8 mouse cellular contexts compared by ENCODE assay signal in the genomic region with DNA sequence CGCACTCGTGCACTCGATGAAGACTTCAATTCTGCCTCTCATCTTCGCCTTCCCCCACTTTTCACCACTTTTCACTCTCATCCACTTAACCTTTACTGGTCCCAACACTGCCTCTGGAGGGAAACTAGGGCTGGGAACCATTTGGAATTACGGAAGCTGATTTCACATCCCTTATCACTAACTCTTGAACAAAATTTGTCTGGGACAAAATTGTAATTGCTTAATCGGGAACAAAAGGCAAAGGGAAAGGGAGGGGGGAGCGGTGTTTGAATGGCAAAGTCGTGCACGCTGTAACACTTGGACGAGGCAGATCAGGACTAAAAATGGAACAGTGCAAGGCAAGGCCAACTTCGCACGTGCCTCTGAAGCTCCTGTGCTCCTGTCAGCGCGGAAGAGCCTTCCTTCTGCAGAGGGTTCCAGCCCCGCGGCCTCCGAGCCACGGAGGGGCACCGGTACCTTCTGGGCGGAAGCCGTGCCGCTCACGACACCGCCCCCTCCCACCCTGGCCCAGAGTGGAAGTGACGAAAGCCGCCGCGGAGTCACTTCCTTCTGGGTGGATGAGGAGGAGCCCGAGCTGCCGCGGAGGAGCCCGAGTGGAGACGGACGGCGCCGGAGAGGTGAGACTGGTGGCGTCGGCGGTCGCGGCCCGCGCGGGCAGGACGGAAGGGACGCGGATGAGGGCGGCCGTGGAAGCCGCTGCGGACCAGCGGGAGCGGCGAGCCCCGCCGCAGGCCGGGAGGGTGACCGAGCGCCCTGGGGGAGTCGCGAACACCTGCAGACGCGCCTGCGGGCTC. TPM values are rescaled to one million over a fixed set of nuclear protein-coding genes. Genes with fewer than 3 reads are reported as not detected.
DNase-seq lines count a peak whose midpoint lies in the region; ATAC-seq and TF ChIP-seq lines count a peak whose summit lies in the region.

A gene (plus strand): TSS at position 365 of the 794 bp plus-strand sequence.

- no peak for TF ChIP-seq CTCF in bone marrow macrophage, adult 2 months (IDR thresholded peaks at IDR 0.05; ENCODE audit: low read depth, low read length)
- no peak for TF ChIP-seq CTCF in spleen, adult 2 months (IDR thresholded peaks at IDR 0.05; ENCODE audit: extremely low read depth, insufficient read depth, insufficient read length, insufficient replicate concordance)

- no peaks in the 10 kb centered on the region for H3K27me3 ChIP-seq in embryonic facial prominence, embryonic 15.5 days
- no peaks in the 10 kb centered on the region for H3K27me3 ChIP-seq in limb, embryonic 13.5 days
- H3K27me3 ChIP-seq in midbrain, embryonic 15.5 days (replicated peaks): no peaks in the 10 kb centered on the region
- H3K27me3 ChIP-seq in spleen, adult 2 months (ENCODE audit: control insufficient read depth, insufficient read depth, low read length): no peaks in the 10 kb centered on the region

- peaks cover 26% of the 10 kb centered on the region for H3K36me3 ChIP-seq in embryonic facial prominence, embryonic 15.5 days
- peaks cover 32% of the 10 kb centered on the region for H3K36me3 ChIP-seq in limb, embryonic 13.5 days
- peaks cover 9% of the 10 kb centered on the region; the same call in 1 of the 2 replicates for H3K36me3 ChIP-seq in midbrain, embryonic 15.5 days (replicated peaks)
- H3K36me3 ChIP-seq in spleen, adult 2 months (ENCODE audit: control insufficient read depth, insufficient read depth, low read length): peaks cover 8% of the 10 kb centered on the region

- H3K9me3 ChIP-seq in embryonic facial prominence, embryonic 15.5 days (replicated peaks): no peaks in the 10 kb centered on the region
- no peaks in the 10 kb centered on the region for H3K9me3 ChIP-seq in limb, embryonic 13.5 days
- no peaks in the 10 kb centered on the region for H3K9me3 ChIP-seq in midbrain, embryonic 15.5 days

- H3K9ac ChIP-seq in embryonic facial prominence, embryonic 15.5 days: peak within 1 kb of the TSS; percentile 99
- H3K9ac ChIP-seq in limb, embryonic 13.5 days: peak within 1 kb of the TSS; percentile 99
- H3K9ac ChIP-seq in midbrain, embryonic 15.5 days: peak within 1 kb of the TSS; percentile 99

- peak within 1 kb of the TSS; percentile 60 for H3K4me2 ChIP-seq in embryonic facial prominence, embryonic 15.5 days (replicated peaks)
- peak within 1 kb of the TSS; percentile 88 for H3K4me2 ChIP-seq in limb, embryonic 13.5 days (replicated peaks)
- H3K4me2 ChIP-seq in midbrain, embryonic 15.5 days: peak within 1 kb of the TSS; percentile 80

- H3K4me1 ChIP-seq in bone marrow macrophage, adult 2 months (ENCODE audit: control insufficient read depth, insufficient read depth, low read length): peaks cover 55% of the 10 kb centered on the region
- H3K4me1 ChIP-seq in embryonic facial prominence, embryonic 15.5 days: peaks cover 20% of the 10 kb centered on the region
- peaks cover 22% of the 10 kb centered on the region for H3K4me1 ChIP-seq in limb, embryonic 13.5 days
- peaks cover 18% of the 10 kb centered on the region for H3K4me1 ChIP-seq in midbrain, embryonic 15.5 days
- peaks cover 31% of the 10 kb centered on the region for H3K4me1 ChIP-seq in spleen, adult 2 months (ENCODE audit: control insufficient read depth, insufficient read depth, insufficient read length)

- H3K4me3 ChIP-seq in bone marrow macrophage, adult 2 months (ENCODE audit: insufficient read depth, low read length): peak within 1 kb of the TSS; percentile 71
- H3K4me3 ChIP-seq in embryonic facial prominence, embryonic 15.5 days (replicated peaks): peak within 1 kb of the TSS; percentile 99
- H3K4me3 ChIP-seq in limb, embryonic 13.5 days: peak within 1 kb of the TSS; percentile 99
- H3K4me3 ChIP-seq in midbrain, embryonic 15.5 days: peak within 1 kb of the TSS; percentile 92
- peak within 1 kb of the TSS; percentile 88 for H3K4me3 ChIP-seq in spleen, adult 2 months (ENCODE audit: extremely low read depth, insufficient read depth, insufficient read length)

- peak within 1 kb of the TSS; percentile 75 for H3K27ac ChIP-seq in bone marrow macrophage, adult 2 months (ENCODE audit: insufficient read depth, low read depth, low read length)
- H3K27ac ChIP-seq in embryonic facial prominence, embryonic 15.5 days (replicated peaks): peak within 1 kb of the TSS; percentile 89
- peak within 1 kb of the TSS; percentile 84 for H3K27ac ChIP-seq in limb, embryonic 13.5 days
- peak within 1 kb of the TSS; percentile 92 for H3K27ac ChIP-seq in midbrain, embryonic 15.5 days
- H3K27ac ChIP-seq in spleen, adult 2 months (ENCODE audit: insufficient read depth, low read length): peak within 1 kb of the TSS; percentile 80

- 4% methylated on average over 64 of the region's 64 CpGs for WGBS in embryonic facial prominence, embryonic 15.5 days
- WGBS in limb, embryonic 13.5 days: 5% methylated on average over 63 of the region's 64 CpGs
- WGBS in midbrain, embryonic 15.5 days: 4% methylated on average over 64 of the region's 64 CpGs
- WGBS in spleen, adult 2 months: 7% methylated on average over 56 of the region's 64 CpGs

- peak; percentile 90 for DNase-seq in B cell, adult 2 months
- peak; percentile 88 for DNase-seq in heart, adult 8-10 months (ENCODE audit: low spot score)
- peak; percentile 88 for DNase-seq in kidney, adult 9 months
- DNase-seq in spleen, adult 2 months (ENCODE audit: low read depth in 1 of 2, low spot score in 2 of 2): peak; percentile 75 to 90

- TF ChIP-seq POLR2A in bone marrow macrophage, adult 2 months (IDR thresholded peaks at IDR 0.05; ENCODE audit: borderline replicate concordance, low read depth, low read length): no peak
- no peak for TF ChIP-seq POLR2A in spleen, adult 2 months (IDR thresholded peaks at IDR 0.05; ENCODE audit: low read depth, low read length)

- peak; percentile 95 for ATAC-seq in embryonic facial prominence, embryonic 15.5 days (ENCODE audit: insufficient number of reproducible peaks, low FRiP score, low TSS enrichment, low read depth)
- peak; percentile 96 for ATAC-seq in limb, embryonic 13.5 days (ENCODE audit: low FRiP score, low read depth)
- ATAC-seq in midbrain, embryonic 15.5 days (replicated peaks): peak; percentile 99

RNA-seq across cellular contexts. Expression of the gene that starts here (rescaled TPM):
- 57.2 and 59.6 TPM in 2 replicates for polyA plus RNA-seq in bone marrow macrophage, adult 2 months (2012; ENCODE audit: insufficient read depth, insufficient read length, missing spikeins)
- polyA plus RNA-seq in embryonic facial prominence, embryonic 15.5 days (2015; fragmentation: Nextera tagmentation; extraction: Ambion mirVana): 23.2 and 23.8 TPM in 2 replicates
- total RNA-seq in heart, adult 8-10 months (2022): 10 to 100 TPM; 16.8 to 20.4 (median 18.6) TPM
- 18.2 and 21.1 TPM in 2 replicates for polyA plus RNA-seq in limb, embryonic 13.5 days (2015; fragmentation: Nextera tagmentation; extraction: Ambion mirVana)
- 11.3 and 11.6 TPM in 2 replicates for polyA plus RNA-seq in midbrain, embryonic 15.5 days (2015; fragmentation: Nextera tagmentation; extraction: Ambion mirVana)
- 17.5 and 22.4 TPM in 2 replicates for polyA plus RNA-seq in spleen, adult 2 months (2012; rRNA removed)

Comparison
In these comparisons a context has a peak if more than half of its experiments do, and no peak if none do; other contexts are left out.
1. Peak in every context shown above with its lines: DNase-seq, ATAC-seq, H3K4me3 ChIP-seq and H3K27ac ChIP-seq.